Mouse (Mus musculus): ENCODE measurements around the gene Grm5. TPM values are rescaled to one million over a fixed set of nuclear protein-coding genes. Genes with fewer than 3 reads are reported as not detected.
A peak's percentile ranks its signal among the peaks of the same experiment; 100 is the strongest.

Grm5 gene
- total RNA-seq, 1 experiment from 2014 or later, result not detected

- DNase-seq, result no peak
Observed at GRCm38 (mm10) chr7:87925956-87926355, 342.0 kb downstream of the Grm5 start.

DNA sequence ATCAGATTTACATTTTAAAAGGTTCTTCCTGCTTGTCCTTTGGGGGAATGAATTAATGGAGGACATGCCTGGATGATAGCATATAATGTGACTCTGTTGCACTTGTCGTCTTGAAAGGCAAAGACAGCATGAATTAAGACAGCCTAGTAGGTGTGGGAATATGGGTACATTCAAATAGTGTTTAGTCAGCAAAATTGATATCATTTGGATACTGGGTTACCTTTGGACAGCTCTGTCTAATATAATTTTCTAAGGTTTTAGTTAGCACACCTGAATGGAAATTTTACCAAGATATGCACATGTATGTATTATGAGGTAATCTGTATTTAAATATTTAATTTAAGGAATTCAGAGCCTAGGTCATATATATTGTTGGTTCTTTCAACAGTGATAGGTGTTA is 353.4 kb downstream of the Grm5 start:
- DNase-seq, result no peak

- DNase-seq, result no peak
Observed at GRCm38 (mm10) chr7:87938265-87938664, 354.3 kb downstream of the Grm5 start.

DNA sequence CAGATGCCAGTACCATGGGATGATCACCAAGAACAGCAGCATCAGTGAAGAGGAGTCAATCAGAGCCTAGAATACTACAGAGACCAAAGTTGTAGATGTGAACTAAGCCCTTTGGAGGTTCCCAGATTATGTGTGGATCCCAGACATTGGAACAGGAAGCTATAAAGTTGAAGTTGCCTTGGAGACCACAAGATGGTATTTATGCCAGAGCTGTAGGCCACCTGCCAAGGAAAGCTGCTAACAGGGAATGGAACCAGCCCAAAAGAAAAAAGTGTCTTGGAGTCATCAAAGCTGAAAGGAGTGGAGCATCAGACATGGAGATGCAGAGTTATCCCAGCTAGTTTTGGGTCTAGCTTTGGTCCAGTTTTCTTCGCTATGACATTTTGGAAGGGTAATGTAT is 366.2 kb downstream of the Grm5 start:
- DNase-seq, result no peak

DNA sequence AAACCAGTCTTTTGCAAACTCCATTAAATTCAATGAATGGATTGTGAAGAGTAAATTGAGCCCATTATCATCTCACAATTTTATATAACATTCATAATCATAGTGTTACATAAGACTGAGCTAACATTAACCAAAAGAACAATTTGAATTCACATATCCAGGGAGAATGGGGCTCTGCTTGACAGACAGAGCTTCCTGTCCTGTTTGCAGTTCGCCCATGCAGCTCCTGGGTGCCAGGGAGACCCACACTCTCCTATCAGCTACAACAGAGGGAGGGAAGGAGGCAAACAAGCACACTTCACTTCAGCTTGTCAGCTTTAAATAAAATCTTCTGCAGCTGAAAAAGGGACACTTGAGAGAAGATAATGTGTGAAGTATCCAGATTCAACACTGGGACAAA is 389.2 kb downstream of the Grm5 start:
- DNase-seq, result no peak

DNA sequence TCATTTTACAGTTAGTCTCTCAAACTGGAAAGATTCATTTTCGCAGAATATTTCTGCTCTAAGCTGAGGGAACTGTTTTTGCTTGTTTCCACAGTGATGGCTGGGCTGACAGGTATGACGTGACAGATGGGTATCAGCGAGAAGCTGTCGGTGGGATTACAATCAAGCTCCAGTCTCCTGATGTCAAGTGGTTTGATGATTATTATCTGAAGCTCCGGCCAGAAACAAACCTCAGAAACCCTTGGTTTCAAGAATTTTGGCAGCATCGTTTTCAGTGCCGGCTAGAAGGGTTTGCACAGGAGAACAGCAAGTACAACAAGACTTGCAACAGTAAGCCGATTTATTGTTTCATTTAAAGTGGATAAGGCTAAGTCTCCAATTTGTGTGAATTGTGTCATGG is 391.1 kb downstream of the Grm5 start:
- DNase-seq, result no peak

- no peak for DNase-seq
Observed at GRCm38 (mm10) chr7:87983494-87983893, 399.5 kb downstream of the Grm5 start.

- no peak for DNase-seq
Observed at GRCm38 (mm10) chr7:88014451-88014850, 430.5 kb downstream of the Grm5 start.

GRCm38 (mm10) chr7:88027411-88028132 is 443.6 kb downstream of the Grm5 start:
- DNase-seq, result peak; percentile 5

DNA sequence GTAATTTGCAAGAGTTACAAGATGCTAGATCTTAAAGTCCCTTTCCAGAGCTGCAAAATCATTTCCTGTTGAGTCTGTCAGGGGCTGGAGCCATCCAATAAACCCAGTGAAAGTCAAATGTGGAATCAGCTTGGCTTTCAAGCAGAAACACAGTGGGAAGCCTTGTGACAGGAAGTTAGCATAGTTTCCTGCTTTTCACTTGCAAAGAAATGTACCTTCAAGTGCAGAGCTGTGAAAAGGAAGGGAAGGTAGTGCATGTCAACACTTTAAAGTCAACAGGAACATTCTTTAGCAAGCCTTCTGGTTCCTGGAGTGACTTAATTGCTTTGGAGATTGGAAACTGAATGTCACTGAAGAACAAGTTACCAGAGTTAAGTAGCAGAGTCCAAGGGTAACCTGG is 463.4 kb downstream of the Grm5 start:
- no peak for DNase-seq

DNA sequence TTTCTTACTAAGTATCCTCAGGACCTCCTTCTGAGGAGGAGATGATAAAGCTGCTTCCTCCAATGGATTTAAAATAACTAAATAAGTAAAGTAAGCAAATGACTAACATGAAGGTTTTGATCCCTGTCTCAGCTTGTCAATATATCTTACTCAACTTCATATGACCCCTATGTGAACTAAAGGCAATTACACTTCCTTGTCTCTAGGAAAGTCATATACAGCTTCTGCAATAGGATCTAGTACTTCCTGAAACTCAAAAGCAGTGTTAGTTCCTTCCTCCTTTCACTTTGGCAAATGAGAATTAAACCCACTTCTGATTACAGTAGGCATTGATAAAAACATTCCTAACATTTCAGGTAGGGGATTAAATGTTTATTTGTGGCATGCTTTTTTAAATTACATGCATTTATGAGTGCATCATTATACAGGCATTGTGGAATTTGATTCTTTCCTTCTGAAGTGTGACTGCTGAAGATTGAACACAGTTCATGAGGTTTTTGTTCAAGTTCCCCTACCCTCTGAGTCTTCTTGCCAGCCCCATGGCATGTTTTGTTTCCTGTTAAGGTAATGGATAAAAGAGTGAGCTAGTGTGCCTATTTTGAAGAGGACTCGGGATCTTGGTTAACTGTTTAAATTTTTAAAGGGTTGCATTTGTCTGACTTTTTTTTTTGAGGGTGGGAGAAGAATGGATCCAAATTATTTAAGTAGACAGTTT is 470.4 kb downstream of the Grm5 start:
- no peak for DNase-seq

- no peak for DNase-seq
Observed at GRCm38 (mm10) chr7:88056438-88056837, 472.5 kb downstream of the Grm5 start.

GRCm38 (mm10) chr7:88091115-88091514 is 507.1 kb downstream of the Grm5 start:
- no peak for DNase-seq

GRCm38 (mm10) chr7:88096536-88097107 is 512.7 kb downstream of the Grm5 start:
- no peak for DNase-seq

GRCm38 (mm10) chr7:88097715-88098114 is 513.7 kb downstream of the Grm5 start:
- peak; percentile 48 for DNase-seq

DNA sequence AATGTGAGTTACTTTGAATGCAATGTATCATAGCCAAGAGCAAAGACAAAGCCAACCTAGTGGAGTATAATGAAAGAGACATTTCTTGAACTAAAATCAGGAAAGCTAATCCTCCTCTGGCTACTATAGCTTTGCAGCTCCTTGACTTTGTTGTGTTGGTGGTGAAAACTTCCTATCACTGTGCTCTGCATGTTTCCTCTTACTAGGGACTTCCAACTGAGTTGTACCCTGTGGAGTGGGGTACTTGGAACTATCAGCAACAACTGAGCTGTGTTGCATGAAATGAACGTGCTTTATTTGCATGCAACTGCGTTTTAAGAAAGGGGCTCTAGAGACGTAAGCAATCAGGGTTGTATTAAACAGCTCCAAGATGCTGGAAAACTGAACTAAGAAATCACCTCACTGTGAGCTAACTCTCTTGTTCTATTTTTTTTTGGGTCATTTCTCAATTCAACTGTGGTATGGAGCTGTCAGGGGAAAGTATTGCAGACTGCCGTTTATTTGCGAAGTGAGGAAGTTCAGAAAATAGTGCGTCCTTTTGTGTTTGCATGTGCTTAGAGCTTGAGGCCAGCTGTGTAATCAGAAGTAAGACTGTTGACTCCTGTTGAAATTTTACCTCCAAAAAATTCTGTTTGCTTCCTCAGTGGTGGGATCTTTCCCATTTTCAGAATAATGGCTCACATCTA is 532.9 kb downstream of the Grm5 start:
- no peak for DNase-seq

DNA sequence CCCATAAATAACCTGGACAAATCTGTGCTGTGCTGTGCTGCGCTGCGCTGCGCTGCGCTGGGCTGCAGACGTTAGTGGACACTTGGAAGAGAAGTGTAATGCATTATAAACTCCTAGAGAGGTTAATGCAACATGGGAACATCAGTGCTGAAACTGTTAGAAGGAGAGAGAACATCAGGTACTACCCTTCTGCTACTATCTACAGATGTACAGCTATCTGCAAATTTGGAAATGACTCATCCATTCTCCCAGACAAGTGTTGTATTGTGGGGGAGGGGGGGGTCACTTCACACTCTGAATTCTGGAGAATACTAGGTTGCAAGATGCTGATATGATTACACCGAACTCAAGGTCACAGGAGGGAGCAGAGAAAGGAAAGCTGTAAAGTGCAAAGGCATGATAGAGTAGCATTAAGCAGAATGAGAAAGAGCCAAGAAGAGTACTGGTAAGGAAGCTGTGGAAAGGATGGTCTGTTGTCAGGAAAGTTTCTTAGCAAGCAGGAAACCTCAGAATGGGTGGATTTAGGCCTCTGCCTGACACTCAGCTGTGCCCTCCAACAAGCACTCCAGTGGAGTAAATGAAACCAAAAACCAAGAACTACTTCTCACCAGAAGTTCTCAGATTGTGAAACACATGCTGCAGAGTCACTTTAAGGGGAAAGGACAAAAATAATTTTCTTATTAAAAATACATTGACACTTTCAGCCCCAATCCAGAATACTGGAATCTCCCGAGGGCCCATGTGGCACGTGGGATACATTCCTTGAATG is 544.3 kb downstream of the Grm5 start:
- DNase-seq, result no peak

DNA sequence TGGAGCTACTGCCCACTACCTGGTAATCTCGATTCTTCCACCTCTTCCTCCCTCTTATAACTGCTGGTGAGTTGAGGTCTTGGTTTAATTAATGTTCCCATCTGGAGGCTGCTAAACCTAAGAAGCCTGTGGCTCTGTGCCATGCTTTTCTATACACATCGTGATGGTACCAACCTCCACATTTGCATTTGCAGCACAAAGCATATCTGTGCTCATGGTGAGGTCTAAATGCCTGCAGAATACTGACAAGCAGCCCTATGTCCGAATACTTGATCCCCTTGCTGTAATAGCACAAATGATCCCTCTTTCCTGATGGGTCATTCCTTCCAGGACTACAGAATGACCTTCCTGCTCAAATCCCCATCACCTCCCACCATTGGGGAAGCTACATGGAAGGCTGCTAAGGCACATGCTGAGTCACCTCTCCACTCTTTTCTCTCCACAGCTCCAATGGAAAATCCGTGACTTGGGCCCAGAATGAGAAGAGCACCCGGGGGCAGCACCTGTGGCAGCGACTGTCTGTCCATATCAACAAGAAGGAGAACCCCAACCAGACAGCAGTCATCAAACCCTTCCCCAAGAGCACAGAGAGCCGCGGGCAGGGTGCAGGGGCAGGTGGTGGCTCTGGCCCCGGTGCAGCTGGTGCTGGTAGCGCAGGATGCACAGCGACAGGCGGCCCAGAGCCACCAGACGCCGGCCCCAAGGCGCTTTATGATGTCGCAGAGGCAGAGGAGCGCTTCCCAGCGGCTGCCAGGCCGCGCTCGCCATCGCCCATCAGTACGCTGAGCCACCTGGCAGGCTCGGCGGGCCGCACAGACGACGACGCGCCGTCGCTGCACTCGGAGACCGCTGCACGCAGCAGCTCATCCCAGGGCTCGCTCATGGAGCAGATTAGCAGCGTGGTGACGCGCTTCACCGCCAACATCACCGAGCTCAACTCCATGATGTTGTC is 545.8 kb downstream of the Grm5 start:
- no peak for DNase-seq

- no peak for DNase-seq
Observed at GRCm38 (mm10) chr7:88130488-88130849, 546.5 kb downstream of the Grm5 start.

GRCm38 (mm10) chr7:88159542-88160241 is 575.7 kb downstream of the Grm5 start:
- no peak for DNase-seq
